Mouse (Mus musculus): ENCODE measurements around the gene Ilf2. TPM values are rescaled to one million over a fixed set of nuclear protein-coding genes. Genes with fewer than 3 reads are reported as not detected.
A peak's percentile ranks its signal among the peaks of the same experiment; 100 is the strongest.

The Ilf2 gene
- total RNA-seq, 2 experiments from 2014 or later: 75.1 to 92.3 TPM

GRCm38 (mm10) chr3:90465081-90465685 lies 10.7 kb upstream of the Ilf2 start:
- no peak for TF ChIP-seq CTCF (IDR thresholded peaks at IDR 0.05)
- H3K27ac ChIP-seq: no peak overlapping the region
- intact Hi-C loops (cut with DNase I): no loop called here
- no peak for DNase-seq (ENCODE audit: extremely low spot score in 1 of 2, low spot score in 2 of 2)
- peak overlapping the region; percentile 52 for H3K4me3 ChIP-seq

- intact Hi-C loops (cut with DNase I): loop anchor here (1.0 kb wide), 1 partner anchor 53 kb away; no protein-coding TSS in a partner anchor
- TF ChIP-seq CTCF (IDR thresholded peaks at IDR 0.05): no peak
- DNase-seq (ENCODE audit: extremely low spot score in 1 of 2, low spot score in 2 of 2): no peak
- no peak within 1 kb of the TSS for H3K27ac ChIP-seq
- peak within 1 kb of the TSS; percentile 52 for H3K4me3 ChIP-seq
These were observed 10.1 kb upstream of the Ilf2 start, which contains the start of gene Npr1 for GRCm38 (mm10) chr3:90465686-90466310. TSS of gene Npr1 (minus strand) at chr3:90465866.

- peak; percentile 80 for TF ChIP-seq CTCF (IDR thresholded peaks at IDR 0.05)
- Histone ChIP-seq H3K4me3 (peak overlapping the region; percentile 52), H3K27ac (no peak overlapping the region)
- DNase-seq (ENCODE audit: extremely low spot score in 1 of 2, low spot score in 2 of 2): peak in 1 of 2 experiments; percentile 37
- intact Hi-C loops (cut with DNase I): loop anchor here (1.0 kb wide), 1 partner anchor 54 kb away; no protein-coding TSS in a partner anchor
These were observed 9.6 kb upstream of the Ilf2 start for GRCm38 (mm10) chr3:90466311-90466766.

- no peak; the same call in 1 of the 2 replicates for TF ChIP-seq CTCF (IDR thresholded peaks at IDR 0.05)
- intact Hi-C loops (cut with DNase I): no loop called here
These were observed 8.2 kb upstream of the Ilf2 start for GRCm38 (mm10) chr3:90467618-90468300.

GRCm38 (mm10) chr3:90472213-90472612 lies 3.7 kb upstream of the Ilf2 start:
- peak; percentile 62 for TF ChIP-seq CTCF (IDR thresholded peaks at IDR 0.05)
- Histone ChIP-seq H3K27ac (no peak overlapping the region), H3K4me3 (no peak overlapping the region)
- no peak for DNase-seq (ENCODE audit: extremely low spot score in 1 of 2, low spot score in 2 of 2)
- intact Hi-C loops (cut with DNase I): loop anchor here (10.0 kb wide), 1 partner anchor 177 kb away; the partner anchor contains the start of gene Gatad2b

More at GRCm38 (mm10) chr3:90467618-90468300, 8.2 kb upstream of the Ilf2 start:
- DNase-seq (ENCODE audit: extremely low spot score in 1 of 2, low spot score in 2 of 2): no peak
- Histone ChIP-seq H3K27ac (no peak overlapping the region), H3K4me3 (no peak overlapping the region)

GRCm38 (mm10) chr3:90475151-90475830 lies 635 bp upstream of the Ilf2 start:
- no peak for TF ChIP-seq CTCF (IDR thresholded peaks at IDR 0.05)
- intact Hi-C loops (cut with DNase I): loop anchor here (2.0 to 10.0 kb wide), 2 partner anchors 42 to 180 kb away; partner anchors contain the start of genes Gatad2b and Ints3
- peak overlapping the region; percentile 44; the same call in 1 of the 2 replicates for H3K27ac ChIP-seq
- DNase-seq (ENCODE audit: extremely low spot score in 1 of 2, low spot score in 2 of 2): no peak
- peak overlapping the region; percentile 54 for H3K4me3 ChIP-seq

GRCm38 (mm10) chr3:90486998-90487397 lies 11.1 kb downstream of the Ilf2 start:
- no peak overlapping the region for H3K27ac ChIP-seq
- no peak overlapping the region for H3K4me3 ChIP-seq
- no peak for DNase-seq (ENCODE audit: extremely low spot score in 1 of 2, low spot score in 2 of 2)
- TF ChIP-seq CTCF (IDR thresholded peaks at IDR 0.05): no peak
- intact Hi-C loops (cut with DNase I): no loop called here

- Histone ChIP-seq H3K27ac (no peak overlapping the region), H3K4me3 (no peak overlapping the region)
- no peak for TF ChIP-seq CTCF (IDR thresholded peaks at IDR 0.05)
- intact Hi-C loops (cut with DNase I): no loop called here
- DNase-seq (ENCODE audit: extremely low spot score in 1 of 2, low spot score in 2 of 2): no peak
These were observed 12.7 kb downstream of the Ilf2 start for GRCm38 (mm10) chr3:90488576-90488975.

GRCm38 (mm10) chr3:90490696-90491256 lies 14.8 kb downstream of the Ilf2 start, which contains the start of gene Snapin:
TSS of gene Snapin (minus strand) at chr3:90491033.
- peak; percentile 79 for TF ChIP-seq CTCF (IDR thresholded peaks at IDR 0.05)
- intact Hi-C loops (cut with DNase I): loop anchor here (1.0 to 2.0 kb wide), 3 partner anchors 124 to 219 kb away; no protein-coding TSS in a partner anchor
- DNase-seq (ENCODE audit: extremely low spot score in 1 of 2, low spot score in 2 of 2): peak; percentile 92 to 95
- peak within 1 kb of the TSS; percentile 98 for H3K27ac ChIP-seq
- peak within 1 kb of the TSS; percentile 94 for H3K4me3 ChIP-seq

- no peak for DNase-seq (ENCODE audit: extremely low spot score in 1 of 2, low spot score in 2 of 2)
- Histone ChIP-seq H3K4me3 (no peak overlapping the region; the same call in 1 of the 2 replicates), H3K27ac (no peak overlapping the region)
- intact Hi-C loops (cut with DNase I): loop anchor here (1.0 to 2.0 kb wide), 3 partner anchors 123 to 218 kb away; no protein-coding TSS in a partner anchor
- no peak; the same call in none of the 2 replicates for TF ChIP-seq CTCF (IDR thresholded peaks at IDR 0.05)
These were observed 15.4 kb downstream of the Ilf2 start for GRCm38 (mm10) chr3:90491350-90491749.
